Mouse (Mus musculus): ENCODE measurements at regions not wholly inside any gene's neighbourhood (a gene's known extent, or its start where the extent isn't known, plus 50 kb on each side); places are given as distances from the start of the nearest gene placed in this dataset.

DNA sequence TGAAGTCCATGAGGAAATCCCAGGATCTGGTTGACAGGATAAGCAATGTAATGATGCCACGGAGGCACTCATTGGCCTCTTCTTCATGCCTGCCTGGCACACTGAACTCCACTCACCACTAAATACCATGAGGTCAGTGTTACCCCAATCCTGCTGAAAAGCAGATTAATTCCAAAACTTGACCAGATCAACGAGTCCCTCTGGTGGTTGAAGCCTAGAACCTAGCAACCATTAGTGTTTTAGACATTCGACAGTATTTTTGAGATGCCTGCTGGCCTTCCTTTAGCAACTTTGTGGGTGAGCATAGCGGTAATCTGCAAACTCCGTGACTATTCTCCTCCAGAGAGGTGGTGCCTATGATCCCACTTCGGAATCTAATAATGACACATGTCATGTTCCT is 92.3 kb upstream of the Prok2 start:
- H3K4me3 ChIP-seq (ENCODE audit: low read length) = no peak overlapping the region
- 80% methylated on average over 6 of the region's 6 CpGs for WGBS
- no peaks in the 10 kb centered on the region for H3K27me3 ChIP-seq (ENCODE audit: control insufficient read depth, insufficient read depth, low read depth, low read length)
- no peaks in the 10 kb centered on the region for H3K9me3 ChIP-seq (ENCODE audit: control insufficient read depth, low read length)
- no peaks in the 10 kb centered on the region for H3K36me3 ChIP-seq (ENCODE audit: control insufficient read depth, insufficient read depth, low read length)
- H3K9ac ChIP-seq (ENCODE audit: low read length) = no peak overlapping the region
- no peak for ATAC-seq (ENCODE audit: low read depth)
- H3K27ac ChIP-seq (ENCODE audit: low read length) = no peak overlapping the region
- no peaks in the 10 kb centered on the region; the same call in 1 of the 2 replicates for H3K4me1 ChIP-seq (replicated peaks; ENCODE audit: control insufficient read depth, insufficient read depth, low read length)
- no peak overlapping the region for H3K4me2 ChIP-seq (ENCODE audit: low read depth, low read length)

DNA sequence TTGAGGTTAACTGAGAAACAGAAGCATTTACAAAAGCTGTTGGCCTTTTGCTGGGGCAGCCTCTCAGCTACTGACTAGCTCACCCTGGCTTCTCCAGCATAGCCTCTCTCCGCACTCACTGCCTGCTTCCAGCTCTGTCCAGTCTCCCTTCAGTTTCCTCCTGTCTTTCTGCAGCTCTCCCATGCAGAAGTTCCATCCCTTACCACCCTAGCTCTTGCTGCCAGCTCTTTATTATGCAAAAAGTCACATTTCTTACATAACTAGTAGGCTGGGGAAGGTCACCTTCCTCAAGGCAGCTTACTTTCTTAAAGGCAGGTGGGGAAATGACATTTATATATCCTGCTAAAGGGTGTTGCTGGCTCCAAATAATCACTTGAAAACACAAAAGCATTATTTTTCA is 91.1 kb upstream of the Prok2 start:
- Histone ChIP-seq H3K9ac (ENCODE audit: low read length) (no peak overlapping the region), H3K4me1 (replicated peaks; ENCODE audit: control insufficient read depth, insufficient read depth, low read length) (no peaks in the 10 kb centered on the region; the same call in 1 of the 2 replicates), H3K9me3 (ENCODE audit: control insufficient read depth, low read length) (no peaks in the 10 kb centered on the region), H3K4me3 (ENCODE audit: low read length) (no peak overlapping the region), H3K27me3 (ENCODE audit: control insufficient read depth, insufficient read depth, low read depth, low read length) (no peaks in the 10 kb centered on the region), H3K27ac (ENCODE audit: low read length) (no peak overlapping the region), H3K4me2 (ENCODE audit: low read depth, low read length) (no peak overlapping the region), H3K36me3 (ENCODE audit: control insufficient read depth, insufficient read depth, low read length) (no peaks in the 10 kb centered on the region)
- 85% methylated on average over 1 of the region's 1 CpGs for WGBS
- no peak for ATAC-seq (ENCODE audit: low read depth)

DNA sequence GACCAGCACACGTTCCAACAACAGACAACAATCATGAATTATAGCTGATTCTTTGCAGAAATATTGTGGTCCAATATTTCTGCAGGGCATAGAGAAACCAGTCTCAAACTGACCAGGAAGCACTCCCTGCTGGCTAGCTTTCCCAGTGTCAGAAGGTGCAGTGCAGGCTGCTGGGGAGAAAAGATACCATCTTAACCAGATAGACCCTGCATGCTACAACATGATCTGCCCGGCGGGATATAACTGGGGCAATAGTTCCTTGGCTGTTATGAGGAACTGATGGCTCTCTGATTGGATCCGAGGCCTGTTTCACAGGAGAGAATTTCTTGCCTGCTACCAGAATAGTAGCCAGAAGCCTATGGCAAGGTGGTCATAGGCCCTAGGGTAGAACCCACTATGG is 86.9 kb upstream of the Prok2 start:
- no peak overlapping the region for H3K9ac ChIP-seq (ENCODE audit: low read length)
- H3K4me1 ChIP-seq (replicated peaks; ENCODE audit: control insufficient read depth, insufficient read depth, low read length) = peaks cover 15% of the 10 kb centered on the region
- WGBS = 87% methylated on average over 4 of the region's 4 CpGs
- no peak overlapping the region for H3K27ac ChIP-seq (ENCODE audit: low read length)
- no peak for ATAC-seq (ENCODE audit: low read depth)
- H3K36me3 ChIP-seq (ENCODE audit: control insufficient read depth, insufficient read depth, low read length) = no peaks in the 10 kb centered on the region
- no peaks in the 10 kb centered on the region for H3K27me3 ChIP-seq (ENCODE audit: control insufficient read depth, insufficient read depth, low read depth, low read length)
- no peak overlapping the region for H3K4me3 ChIP-seq (ENCODE audit: low read length)
- no peaks in the 10 kb centered on the region for H3K9me3 ChIP-seq (ENCODE audit: control insufficient read depth, low read length)
- no peak overlapping the region for H3K4me2 ChIP-seq (ENCODE audit: low read depth, low read length)

DNA sequence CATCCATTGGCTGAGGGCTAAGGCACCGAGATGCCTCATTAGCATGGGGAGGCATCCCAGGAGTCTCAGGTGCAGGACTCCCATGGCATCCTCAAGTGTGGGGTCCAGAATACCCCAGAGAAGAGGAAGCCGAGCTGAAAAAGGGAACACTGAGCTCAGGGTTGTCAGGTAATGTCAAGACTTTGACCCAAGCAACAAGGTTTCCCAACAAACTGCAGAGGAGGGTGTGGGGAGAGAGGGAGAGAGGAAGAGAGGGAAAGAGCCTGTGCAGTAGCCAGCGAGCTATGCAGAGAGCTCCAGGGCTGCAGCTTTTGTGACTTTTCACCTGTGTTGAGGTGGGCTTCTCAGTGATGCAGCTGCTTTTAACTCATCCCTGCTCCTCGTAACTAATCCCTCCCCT is 85.7 kb upstream of the Prok2 start:
- H3K4me3 ChIP-seq (ENCODE audit: low read length) = no peak overlapping the region
- H3K4me1 ChIP-seq (replicated peaks; ENCODE audit: control insufficient read depth, insufficient read depth, low read length) = peaks cover 15% of the 10 kb centered on the region
- ATAC-seq (ENCODE audit: low read depth) = no peak
- no peaks in the 10 kb centered on the region for H3K36me3 ChIP-seq (ENCODE audit: control insufficient read depth, insufficient read depth, low read length)
- no peak overlapping the region for H3K4me2 ChIP-seq (ENCODE audit: low read depth, low read length)
- 85% methylated on average over 4 of the region's 4 CpGs for WGBS
- peak overlapping the region; percentile 83 for H3K27ac ChIP-seq (ENCODE audit: low read length)
- H3K9me3 ChIP-seq (ENCODE audit: control insufficient read depth, low read length) = no peaks in the 10 kb centered on the region
- no peak overlapping the region for H3K9ac ChIP-seq (ENCODE audit: low read length)
- H3K27me3 ChIP-seq (ENCODE audit: control insufficient read depth, insufficient read depth, low read depth, low read length) = no peaks in the 10 kb centered on the region

DNA sequence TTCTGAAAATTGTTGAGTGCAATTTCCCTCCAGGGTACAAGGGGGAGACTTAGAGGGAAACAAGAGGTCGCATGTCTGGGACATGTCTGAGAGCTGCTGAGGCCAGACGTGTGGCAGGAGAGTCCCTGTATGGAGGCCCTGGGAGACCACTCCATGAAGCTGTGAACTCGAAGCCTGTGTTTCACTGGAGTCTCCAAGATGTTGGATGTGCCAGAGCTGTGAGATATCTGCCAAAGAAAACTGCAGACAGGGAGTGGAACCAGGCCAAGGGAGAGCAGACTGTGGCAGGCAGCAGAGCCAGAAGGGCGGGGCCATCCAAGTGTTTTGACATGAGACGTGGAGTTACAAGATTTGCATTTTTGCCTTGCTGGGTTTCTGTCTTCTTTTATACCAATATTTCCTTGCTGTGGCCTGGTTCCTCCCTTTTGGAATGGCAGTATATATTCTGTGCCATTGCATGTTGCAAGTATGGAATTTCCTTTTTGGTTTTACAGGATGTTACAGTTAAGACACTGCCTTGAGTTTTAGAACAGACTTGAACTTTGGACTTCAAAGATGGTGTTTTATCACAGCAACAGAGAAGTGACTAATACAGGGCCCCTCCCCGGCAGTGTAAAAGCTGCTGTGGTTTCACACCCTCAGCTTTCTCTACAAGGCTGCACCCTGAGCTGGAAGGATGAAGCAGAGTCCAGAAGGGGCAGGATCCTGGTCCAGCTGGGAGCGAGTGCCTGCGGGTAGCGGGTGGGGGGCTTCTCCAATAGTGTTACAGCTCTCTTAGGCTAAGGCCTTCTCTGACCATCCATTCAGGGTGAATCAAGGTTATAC is 85.0 kb upstream of the Prok2 start:
- Histone ChIP-seq H3K4me1 (replicated peaks; ENCODE audit: control insufficient read depth, insufficient read depth, low read length) (peaks cover 15% of the 10 kb centered on the region), H3K27me3 (ENCODE audit: control insufficient read depth, insufficient read depth, low read depth, low read length) (no peaks in the 10 kb centered on the region), H3K36me3 (ENCODE audit: control insufficient read depth, insufficient read depth, low read length) (no peaks in the 10 kb centered on the region), H3K4me2 (ENCODE audit: low read depth, low read length) (no peak overlapping the region), H3K4me3 (ENCODE audit: low read length) (no peak overlapping the region), H3K9ac (ENCODE audit: low read length) (no peak overlapping the region), H3K9me3 (ENCODE audit: control insufficient read depth, low read length) (peaks cover 3% of the 10 kb centered on the region; the same call in 1 of the 2 replicates), H3K27ac (ENCODE audit: low read length) (peak overlapping the region; percentile 83)
- 47% methylated on average over 9 of the region's 9 CpGs for WGBS
- ATAC-seq (ENCODE audit: low read depth) = peak; percentile 97

DNA sequence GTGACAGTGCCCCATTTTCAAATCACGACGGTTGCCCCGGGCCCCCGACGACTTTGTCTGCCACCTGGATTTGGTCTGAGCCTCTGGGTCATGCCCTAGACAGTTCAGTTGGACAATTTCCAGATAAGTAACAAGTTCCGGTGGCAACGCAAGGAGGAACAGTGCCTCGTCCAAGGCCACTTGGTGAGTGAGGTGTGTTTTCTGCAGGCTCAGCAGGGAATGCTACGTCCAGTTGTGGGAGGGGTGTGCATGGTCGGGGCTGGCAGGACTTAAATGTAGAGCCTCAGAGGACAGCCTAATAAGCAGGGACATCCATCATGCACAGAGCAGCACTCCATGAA is 78.7 kb upstream of the Prok2 start:
- no peaks in the 10 kb centered on the region for H3K27me3 ChIP-seq (ENCODE audit: control insufficient read depth, insufficient read depth, low read depth, low read length)
- no peak overlapping the region for H3K4me3 ChIP-seq (ENCODE audit: low read length)
- 12% methylated on average over 10 of the region's 10 CpGs for WGBS
- H3K4me1 ChIP-seq (replicated peaks; ENCODE audit: control insufficient read depth, insufficient read depth, low read length) = peaks cover 19% of the 10 kb centered on the region
- peak overlapping the region; percentile 39 for H3K4me2 ChIP-seq (ENCODE audit: low read depth, low read length)
- 0 out of 2 replicates have a peak overlapping the region, but pooled peaks have one; percentile 8 for H3K9ac ChIP-seq (ENCODE audit: low read length)
- H3K27ac ChIP-seq (ENCODE audit: low read length) = no peak overlapping the region
- 0 out of 2 replicates have a peak, but pooled peaks have one; percentile 21 for ATAC-seq (ENCODE audit: low read depth)
- peaks cover 3% of the 10 kb centered on the region; the same call in 1 of the 2 replicates for H3K9me3 ChIP-seq (ENCODE audit: control insufficient read depth, low read length)
- no peaks in the 10 kb centered on the region for H3K36me3 ChIP-seq (ENCODE audit: control insufficient read depth, insufficient read depth, low read length)

DNA sequence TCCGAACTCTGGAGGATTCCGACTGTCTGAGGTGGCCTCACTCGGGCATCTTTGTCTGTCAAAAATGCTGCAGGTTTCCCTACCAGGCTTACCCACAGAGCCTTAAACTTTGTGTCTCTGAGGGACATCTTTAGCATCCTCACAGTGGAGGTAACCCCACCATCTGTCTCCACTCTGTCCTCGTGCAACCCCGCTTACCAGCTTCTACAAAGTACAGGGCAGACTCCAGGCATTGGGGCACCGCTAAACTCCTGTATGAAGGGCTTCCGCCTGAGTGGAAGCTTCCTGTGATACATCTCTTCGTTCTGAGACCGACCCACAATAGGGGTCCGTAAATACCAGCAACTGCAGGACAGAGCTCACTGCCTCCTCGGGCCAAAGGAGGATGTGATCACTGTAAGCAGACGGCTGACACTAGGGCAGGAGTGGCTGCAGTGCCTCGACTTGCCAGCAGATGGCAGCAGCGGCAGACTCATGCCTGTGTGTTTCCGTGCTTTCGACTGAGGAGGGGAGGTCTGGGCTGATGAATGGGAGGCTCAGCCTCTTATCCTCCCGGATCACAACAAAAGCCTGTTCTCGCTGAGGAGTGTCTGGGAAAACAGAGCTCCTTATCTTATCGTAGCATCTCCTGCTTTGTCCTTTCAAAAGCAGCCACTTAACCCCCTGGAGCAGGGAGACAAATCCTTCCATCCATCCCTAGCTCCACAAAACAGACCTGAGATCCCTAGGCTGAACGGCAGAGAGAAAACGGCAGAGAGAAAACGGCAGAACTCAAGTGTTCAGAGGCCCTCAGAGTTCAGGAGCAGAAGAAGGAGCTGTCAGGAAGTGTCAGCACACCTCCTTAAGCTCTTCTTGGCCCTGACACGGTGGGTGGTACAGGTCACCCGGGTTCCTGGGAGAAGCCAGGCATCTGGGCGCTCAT is 78.1 kb upstream of the Prok2 start:
- peaks cover 19% of the 10 kb centered on the region for H3K4me1 ChIP-seq (replicated peaks; ENCODE audit: control insufficient read depth, insufficient read depth, low read length)
- 0 out of 2 replicates have a peak overlapping the region, but pooled peaks have one; percentile 8 for H3K9ac ChIP-seq (ENCODE audit: low read length)
- H3K27ac ChIP-seq (ENCODE audit: low read length) = no peak overlapping the region
- ATAC-seq (ENCODE audit: low read depth) = peak; percentile 75
- WGBS = 17% methylated on average over 25 of the region's 25 CpGs
- no peak overlapping the region for H3K4me3 ChIP-seq (ENCODE audit: low read length)
- H3K9me3 ChIP-seq (ENCODE audit: control insufficient read depth, low read length) = peaks cover 3% of the 10 kb centered on the region; the same call in 1 of the 2 replicates
- H3K36me3 ChIP-seq (ENCODE audit: control insufficient read depth, insufficient read depth, low read length) = no peaks in the 10 kb centered on the region
- peak overlapping the region; percentile 39 for H3K4me2 ChIP-seq (ENCODE audit: low read depth, low read length)
- no peaks in the 10 kb centered on the region for H3K27me3 ChIP-seq (ENCODE audit: control insufficient read depth, insufficient read depth, low read depth, low read length)

DNA sequence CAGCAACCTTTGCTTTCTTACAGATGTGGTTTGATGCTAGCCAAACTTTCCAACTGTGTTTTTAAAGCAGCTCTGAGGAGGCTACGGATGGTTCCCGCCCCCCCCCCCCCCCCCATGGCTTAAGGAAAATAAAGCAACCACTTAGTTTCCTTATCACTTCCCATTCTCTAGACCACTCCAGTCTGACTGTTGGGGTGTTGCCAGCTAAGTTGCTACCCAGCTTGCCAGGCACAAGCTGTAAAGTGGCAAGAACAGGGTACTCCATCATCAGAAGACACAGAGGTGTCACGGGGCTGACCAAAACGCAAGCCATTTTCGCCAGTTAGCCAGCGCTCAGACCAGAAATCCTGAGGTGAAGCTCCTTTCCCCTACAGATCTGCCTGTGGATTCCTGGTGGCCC is 74.7 kb upstream of the Prok2 start:
- 32% methylated on average over 6 of the region's 6 CpGs for WGBS
- Histone ChIP-seq H3K9ac (ENCODE audit: low read length) (no peak overlapping the region), H3K9me3 (ENCODE audit: control insufficient read depth, low read length) (no peaks in the 10 kb centered on the region), H3K27me3 (ENCODE audit: control insufficient read depth, insufficient read depth, low read depth, low read length) (no peaks in the 10 kb centered on the region), H3K4me1 (replicated peaks; ENCODE audit: control insufficient read depth, insufficient read depth, low read length) (peaks cover 19% of the 10 kb centered on the region), H3K27ac (ENCODE audit: low read length) (no peak overlapping the region), H3K4me2 (ENCODE audit: low read depth, low read length) (peak overlapping the region; percentile 21; the same call in 1 of the 2 replicates), H3K4me3 (ENCODE audit: low read length) (no peak overlapping the region), H3K36me3 (ENCODE audit: control insufficient read depth, insufficient read depth, low read length) (no peaks in the 10 kb centered on the region)
- peak; percentile 35; the same call in 1 of the 2 replicates for ATAC-seq (ENCODE audit: low read depth)

DNA sequence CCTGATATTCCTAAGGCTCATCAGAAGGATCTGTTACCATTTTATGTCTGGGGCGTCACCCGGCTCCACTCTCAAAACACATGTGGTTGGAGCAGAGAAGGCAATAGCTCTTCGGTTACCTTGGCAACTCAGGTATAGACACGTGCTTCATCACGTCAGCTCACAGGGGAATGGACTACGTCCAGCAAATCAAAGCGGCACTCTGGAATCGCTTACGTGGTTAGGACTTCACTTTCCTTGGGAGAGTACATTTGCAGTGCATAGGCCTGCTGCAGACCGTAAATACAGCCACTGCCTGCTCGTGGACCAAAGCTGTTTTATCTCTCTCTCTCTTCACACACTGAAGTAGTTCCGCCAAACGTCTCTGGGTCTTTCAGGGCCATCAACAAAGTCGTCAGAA is 74.1 kb upstream of the Prok2 start:
- Histone ChIP-seq H3K4me2 (ENCODE audit: low read depth, low read length) (0 out of 2 replicates have a peak overlapping the region, but pooled peaks have one; percentile 21), H3K4me1 (replicated peaks; ENCODE audit: control insufficient read depth, insufficient read depth, low read length) (peaks cover 19% of the 10 kb centered on the region), H3K36me3 (ENCODE audit: control insufficient read depth, insufficient read depth, low read length) (no peaks in the 10 kb centered on the region), H3K27ac (ENCODE audit: low read length) (no peak overlapping the region), H3K9me3 (ENCODE audit: control insufficient read depth, low read length) (no peaks in the 10 kb centered on the region), H3K9ac (ENCODE audit: low read length) (no peak overlapping the region), H3K27me3 (ENCODE audit: control insufficient read depth, insufficient read depth, low read depth, low read length) (no peaks in the 10 kb centered on the region), H3K4me3 (ENCODE audit: low read length) (no peak overlapping the region)
- ATAC-seq (ENCODE audit: low read depth) = peak; percentile 73
- 29% methylated on average over 14 of the region's 14 CpGs for WGBS

Measured in lung, embryonic 16.5 days (tissue).